Mouse (Mus musculus) olfactory bulb, adult 2 months (tissue): Measurements from ENCODE around the gene Bricd5.

Experiments
- CTCF ChIP-seq: fragments of 200-500 bp; IDR thresholded peaks from 2 replicates; pipeline ENCODE4 v1.5.1; 2012; ENCODE audit warnings: low read depth, mild to moderate bottlenecking, low read length, moderate library complexity; ENCODE audit not compliant: insufficient read depth
- POLR2A ChIP-seq: fragments of 200-500 bp; IDR thresholded peaks from 2 replicates; pipeline ENCODE4 v1.6.1; 2012; ENCODE audit warnings: mild to moderate bottlenecking, low read depth, low read length, moderate library complexity; ENCODE audit not compliant: insufficient read depth

DNA sequence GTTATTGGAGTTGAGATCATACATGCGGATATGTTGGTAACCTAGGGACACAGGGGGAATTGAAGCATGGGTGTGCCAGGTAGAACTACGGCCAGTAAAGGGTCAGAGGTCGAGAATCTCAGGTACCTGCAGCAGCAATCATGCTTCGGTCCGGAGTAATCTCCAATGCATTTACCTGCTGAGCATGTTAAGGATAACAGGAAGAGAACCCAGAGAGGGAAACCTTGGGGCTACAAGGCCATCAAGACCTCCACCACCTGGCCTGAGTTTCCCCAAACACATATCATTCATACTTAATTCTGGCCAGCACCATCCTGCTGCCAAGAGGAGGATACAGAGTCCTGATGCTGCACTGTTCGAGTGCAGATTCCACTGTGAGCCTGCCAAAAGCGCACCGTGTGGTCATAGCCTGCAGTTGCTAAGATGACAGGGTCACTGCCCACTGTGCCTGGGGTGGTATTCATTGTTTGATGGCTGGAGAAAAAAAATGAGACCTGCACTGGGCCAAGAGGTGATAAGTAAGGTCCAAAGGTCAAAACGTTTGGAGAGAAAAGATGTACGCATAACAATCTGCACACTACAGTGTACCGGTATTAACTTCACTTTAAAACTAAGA, 4.4 kb downstream of the Bricd5 start:
- TF ChIP-seq POLR2A, result no peak
- no peak for TF ChIP-seq CTCF
